Mouse (Mus musculus): Measurements from ENCODE around the gene Pfas. TPM values are rescaled to one million over a fixed set of nuclear protein-coding genes. Genes with fewer than 3 reads are reported as not detected.
A peak's percentile ranks its signal among the peaks of the same experiment; 100 is the strongest.

The Pfas gene
- polyA plus RNA-seq, 1 experiment, result 85.3 TPM

- H3K4me3 ChIP-seq (ENCODE audit: low read depth, low read length), result no peak overlapping the region
- peaks cover 36% of the 10 kb centered on the region for H3K36me3 ChIP-seq (ENCODE audit: control insufficient read depth, insufficient read depth, low read length, poor library complexity, severe bottlenecking)
- no peak overlapping the region; the same call in 1 of the 2 replicates for H3K9ac ChIP-seq (ENCODE audit: low read depth, poor library complexity, severe bottlenecking)
- no peaks in the 10 kb centered on the region for H3K9me3 ChIP-seq (replicated peaks; ENCODE audit: control insufficient read depth, insufficient read depth, low read length, poor library complexity, severe bottlenecking)
- H3K27ac ChIP-seq (ENCODE audit: insufficient read depth, low read length), result no peak overlapping the region
- no peaks in the 10 kb centered on the region for H3K27me3 ChIP-seq (ENCODE audit: control insufficient read depth, insufficient read depth, low read length, poor library complexity, severe bottlenecking)
- TF ChIP-seq EP300 (IDR thresholded peaks at IDR 0.05; ENCODE audit: insufficient read depth, low read depth, low read length) (no peak), POLR2A (IDR thresholded peaks at IDR 0.05; ENCODE audit: insufficient read depth, low read length) (no peak), CTCF (IDR thresholded peaks at IDR 0.05; ENCODE audit: low read depth, low read length) (no peak)
- H3K4me1 ChIP-seq (ENCODE audit: control insufficient read depth, insufficient read depth, low read length), result no peaks in the 10 kb centered on the region
Measured at GRCm38 (mm10) chr11:69047592-69047991, 39.3 kb upstream of the Pfas start.

GRCm38 (mm10) chr11:69046395-69046774, 38.1 kb upstream of the Pfas start:
- Histone ChIP-seq H3K27me3 (ENCODE audit: control insufficient read depth, insufficient read depth, low read length, poor library complexity, severe bottlenecking) (no peaks in the 10 kb centered on the region), H3K4me1 (ENCODE audit: control insufficient read depth, insufficient read depth, low read length) (no peaks in the 10 kb centered on the region), H3K4me3 (ENCODE audit: low read depth, low read length) (peak overlapping the region; percentile 99), H3K9me3 (replicated peaks; ENCODE audit: control insufficient read depth, insufficient read depth, low read length, poor library complexity, severe bottlenecking) (no peaks in the 10 kb centered on the region), H3K27ac (ENCODE audit: insufficient read depth, low read length) (no peak overlapping the region), H3K36me3 (ENCODE audit: control insufficient read depth, insufficient read depth, low read length, poor library complexity, severe bottlenecking) (peaks cover 36% of the 10 kb centered on the region), H3K9ac (ENCODE audit: low read depth, poor library complexity, severe bottlenecking) (peak overlapping the region; percentile 88)
- TF ChIP-seq EP300 (IDR thresholded peaks at IDR 0.05; ENCODE audit: insufficient read depth, low read depth, low read length), result no peak
- no peak for TF ChIP-seq POLR2A (IDR thresholded peaks at IDR 0.05; ENCODE audit: insufficient read depth, low read length)
- no peak for TF ChIP-seq CTCF (IDR thresholded peaks at IDR 0.05; ENCODE audit: low read depth, low read length)

- H3K9me3 ChIP-seq (replicated peaks; ENCODE audit: control insufficient read depth, insufficient read depth, low read length, poor library complexity, severe bottlenecking), result no peaks in the 10 kb centered on the region
- no peak for TF ChIP-seq CTCF (IDR thresholded peaks at IDR 0.05; ENCODE audit: low read depth, low read length)
- TF ChIP-seq POLR2A (IDR thresholded peaks at IDR 0.05; ENCODE audit: insufficient read depth, low read length), result peak; percentile 64
- no peak for TF ChIP-seq EP300 (IDR thresholded peaks at IDR 0.05; ENCODE audit: insufficient read depth, low read depth, low read length)
- H3K4me1 ChIP-seq (ENCODE audit: control insufficient read depth, insufficient read depth, low read length), result no peaks in the 10 kb centered on the region
- H3K27me3 ChIP-seq (ENCODE audit: control insufficient read depth, insufficient read depth, low read length, poor library complexity, severe bottlenecking), result no peaks in the 10 kb centered on the region
- peak within 1 kb of the TSS; percentile 84 for H3K27ac ChIP-seq (ENCODE audit: insufficient read depth, low read length)
- peaks cover 31% of the 10 kb centered on the region for H3K36me3 ChIP-seq (ENCODE audit: control insufficient read depth, insufficient read depth, low read length, poor library complexity, severe bottlenecking)
- H3K9ac ChIP-seq (ENCODE audit: low read depth, poor library complexity, severe bottlenecking), result peak within 1 kb of the TSS; percentile 88
- H3K4me3 ChIP-seq (ENCODE audit: low read depth, low read length), result peak within 1 kb of the TSS; percentile 99
Measured at GRCm38 (mm10) chr11:69045531-69046394, 37.5 kb upstream of the Pfas start, which contains the start of gene Aurkb. Gene Aurkb, plus strand, starts transcription at chr11:69045647.

- Histone ChIP-seq H3K27ac (ENCODE audit: insufficient read depth, low read length) (no peak overlapping the region), H3K36me3 (ENCODE audit: control insufficient read depth, insufficient read depth, low read length, poor library complexity, severe bottlenecking) (peaks cover 24% of the 10 kb centered on the region), H3K9ac (ENCODE audit: low read depth, poor library complexity, severe bottlenecking) (no peak overlapping the region), H3K4me1 (ENCODE audit: control insufficient read depth, insufficient read depth, low read length) (no peaks in the 10 kb centered on the region), H3K27me3 (ENCODE audit: control insufficient read depth, insufficient read depth, low read length, poor library complexity, severe bottlenecking) (no peaks in the 10 kb centered on the region), H3K9me3 (replicated peaks; ENCODE audit: control insufficient read depth, insufficient read depth, low read length, poor library complexity, severe bottlenecking) (no peaks in the 10 kb centered on the region), H3K4me3 (ENCODE audit: low read depth, low read length) (no peak overlapping the region)
- no peak for TF ChIP-seq POLR2A (IDR thresholded peaks at IDR 0.05; ENCODE audit: insufficient read depth, low read length)
- TF ChIP-seq EP300 (IDR thresholded peaks at IDR 0.05; ENCODE audit: insufficient read depth, low read depth, low read length), result no peak
- no peak for TF ChIP-seq CTCF (IDR thresholded peaks at IDR 0.05; ENCODE audit: low read depth, low read length)
Measured at GRCm38 (mm10) chr11:69038173-69038572, 29.9 kb upstream of the Pfas start.

GRCm38 (mm10) chr11:69037231-69038061, 29.2 kb upstream of the Pfas start:
- TF ChIP-seq EP300 (IDR thresholded peaks at IDR 0.05; ENCODE audit: insufficient read depth, low read depth, low read length) (no peak), POLR2A (IDR thresholded peaks at IDR 0.05; ENCODE audit: insufficient read depth, low read length) (no peak), CTCF (IDR thresholded peaks at IDR 0.05; ENCODE audit: low read depth, low read length) (no peak)
- H3K27me3 ChIP-seq (ENCODE audit: control insufficient read depth, insufficient read depth, low read length, poor library complexity, severe bottlenecking), result no peaks in the 10 kb centered on the region

More at GRCm38 (mm10) chr11:69037231-69038061, 29.2 kb upstream of the Pfas start:
- H3K4me1 ChIP-seq (ENCODE audit: control insufficient read depth, insufficient read depth, low read length), result no peaks in the 10 kb centered on the region
- H3K9me3 ChIP-seq (replicated peaks; ENCODE audit: control insufficient read depth, insufficient read depth, low read length, poor library complexity, severe bottlenecking), result no peaks in the 10 kb centered on the region
- peaks cover 31% of the 10 kb centered on the region for H3K36me3 ChIP-seq (ENCODE audit: control insufficient read depth, insufficient read depth, low read length, poor library complexity, severe bottlenecking)
- peak overlapping the region; percentile 21 for H3K27ac ChIP-seq (ENCODE audit: insufficient read depth, low read length)
- peak overlapping the region; percentile 62 for H3K9ac ChIP-seq (ENCODE audit: low read depth, poor library complexity, severe bottlenecking)
- H3K4me3 ChIP-seq (ENCODE audit: low read depth, low read length), result peak overlapping the region; percentile 85
